Mouse (Mus musculus): ENCODE measurements around the gene Izumo1r. TPM values are rescaled to one million over a fixed set of nuclear protein-coding genes. Genes with fewer than 3 reads are reported as not detected.

The Izumo1r gene
- polyA plus RNA-seq, 1 experiment from 2014 or later: not detected

DNA sequence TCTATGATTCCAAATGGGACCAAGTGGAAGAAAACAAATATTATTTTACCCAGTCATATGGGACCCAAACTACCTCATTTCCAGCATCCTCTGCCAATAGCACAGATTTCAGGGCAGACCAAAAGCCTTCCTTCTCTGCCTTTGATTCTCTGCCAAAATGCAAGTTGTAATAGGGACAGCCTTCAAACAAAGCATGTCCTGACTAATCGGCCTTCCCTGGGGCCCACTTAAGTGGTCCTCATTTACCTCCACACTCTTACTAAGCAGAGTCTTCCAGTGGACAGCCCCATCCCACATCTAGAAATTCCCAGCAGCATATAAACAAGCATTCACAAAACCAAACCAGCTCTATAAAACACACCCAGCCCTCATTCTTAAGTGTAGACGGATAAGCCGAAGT, 6.6 kb downstream of the Izumo1r start:
- 83% methylated on average over 3 of the region's 3 CpGs for WGBS (ENCODE audit: insufficient replicate concordance)
- Histone ChIP-seq H3K27me3 (ENCODE audit: control insufficient read depth, insufficient read depth, low read length) (no peaks in the 10 kb centered on the region), H3K9ac (ENCODE audit: low read depth, low read length) (no peak overlapping the region), H3K4me1 (ENCODE audit: control insufficient read depth, insufficient read depth, low read length) (no peaks in the 10 kb centered on the region), H3K9me3 (replicated peaks; ENCODE audit: control insufficient read depth, low read length) (no peaks in the 10 kb centered on the region), H3K36me3 (ENCODE audit: control insufficient read depth, insufficient read depth, low read length) (no peaks in the 10 kb centered on the region), H3K4me3 (ENCODE audit: low read depth, low read length) (no peak overlapping the region), H3K4me2 (no peak overlapping the region), H3K27ac (ENCODE audit: low read depth, low read length) (no peak overlapping the region)
- no peak for ATAC-seq (replicated peaks; ENCODE audit: insufficient number of reproducible peaks, low FRiP score, low TSS enrichment)

DNA sequence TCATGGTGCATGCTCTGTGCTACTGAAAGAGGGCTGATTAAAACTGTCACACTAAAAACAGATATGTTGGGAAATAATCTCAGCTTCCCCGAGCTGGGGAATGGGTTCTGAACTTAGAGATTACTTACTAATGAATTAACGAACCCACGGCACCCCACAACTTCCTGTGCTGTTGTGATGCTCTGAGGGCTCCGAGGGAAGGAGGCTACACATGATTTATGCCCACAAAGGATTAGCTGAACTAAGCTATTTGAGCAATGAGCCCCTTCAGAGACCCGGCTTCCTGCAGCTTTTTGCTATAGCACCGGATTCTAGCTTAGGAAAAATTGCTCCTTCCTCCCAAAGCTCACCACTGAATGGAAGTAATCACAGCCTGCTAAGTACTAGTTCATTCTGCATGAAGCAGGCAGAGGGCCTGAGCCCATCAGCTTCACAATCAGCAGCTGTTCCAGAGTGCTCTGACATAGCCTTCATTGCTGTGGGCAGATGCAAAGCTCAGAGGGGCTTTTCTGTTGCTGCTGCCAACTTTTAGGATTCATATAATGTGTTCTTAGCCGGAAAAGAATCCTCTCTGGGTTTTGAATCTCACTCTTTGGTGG, 8.4 kb downstream of the Izumo1r start:
- Histone ChIP-seq H3K4me3 (ENCODE audit: low read depth, low read length) (no peak overlapping the region), H3K36me3 (ENCODE audit: control insufficient read depth, insufficient read depth, low read length) (no peaks in the 10 kb centered on the region), H3K4me2 (no peak overlapping the region), H3K9ac (ENCODE audit: low read depth, low read length) (no peak overlapping the region), H3K27me3 (ENCODE audit: control insufficient read depth, insufficient read depth, low read length) (no peaks in the 10 kb centered on the region), H3K27ac (ENCODE audit: low read depth, low read length) (no peak overlapping the region), H3K4me1 (ENCODE audit: control insufficient read depth, insufficient read depth, low read length) (no peaks in the 10 kb centered on the region), H3K9me3 (replicated peaks; ENCODE audit: control insufficient read depth, low read length) (no peaks in the 10 kb centered on the region)
- no peak for ATAC-seq (replicated peaks; ENCODE audit: insufficient number of reproducible peaks, low FRiP score, low TSS enrichment)
- 81% methylated on average over 7 of the region's 7 CpGs for WGBS (ENCODE audit: insufficient replicate concordance)

- H3K4me3 ChIP-seq (ENCODE audit: low read depth, low read length): no peak overlapping the region
- H3K27me3 ChIP-seq (ENCODE audit: control insufficient read depth, insufficient read depth, low read length): no peaks in the 10 kb centered on the region
- H3K36me3 ChIP-seq (ENCODE audit: control insufficient read depth, insufficient read depth, low read length): no peaks in the 10 kb centered on the region
- no peak overlapping the region for H3K4me2 ChIP-seq
- no peaks in the 10 kb centered on the region for H3K4me1 ChIP-seq (ENCODE audit: control insufficient read depth, insufficient read depth, low read length)
- no peaks in the 10 kb centered on the region for H3K9me3 ChIP-seq (replicated peaks; ENCODE audit: control insufficient read depth, low read length)
- no peak overlapping the region for H3K9ac ChIP-seq (ENCODE audit: low read depth, low read length)
- no peak overlapping the region for H3K27ac ChIP-seq (ENCODE audit: low read depth, low read length)
- 75% methylated on average over 3 of the region's 3 CpGs for WGBS (ENCODE audit: insufficient replicate concordance)
- no peak for ATAC-seq (replicated peaks; ENCODE audit: insufficient number of reproducible peaks, low FRiP score, low TSS enrichment)
Measured at GRCm38 (mm10) chr9:14894628-14895027, 9.1 kb downstream of the Izumo1r start.

GRCm38 (mm10) chr9:14893388-14893787, 10.4 kb downstream of the Izumo1r start:
- no peak overlapping the region for H3K27ac ChIP-seq (ENCODE audit: low read depth, low read length)
- H3K9me3 ChIP-seq (replicated peaks; ENCODE audit: control insufficient read depth, low read length): no peaks in the 10 kb centered on the region
- no peak overlapping the region for H3K9ac ChIP-seq (ENCODE audit: low read depth, low read length)
- no peaks in the 10 kb centered on the region for H3K4me1 ChIP-seq (ENCODE audit: control insufficient read depth, insufficient read depth, low read length)
- no peak for ATAC-seq (replicated peaks; ENCODE audit: insufficient number of reproducible peaks, low FRiP score, low TSS enrichment)
- H3K36me3 ChIP-seq (ENCODE audit: control insufficient read depth, insufficient read depth, low read length): no peaks in the 10 kb centered on the region
- H3K4me2 ChIP-seq: no peak overlapping the region
- H3K27me3 ChIP-seq (ENCODE audit: control insufficient read depth, insufficient read depth, low read length): no peaks in the 10 kb centered on the region
- H3K4me3 ChIP-seq (ENCODE audit: low read depth, low read length): no peak overlapping the region
- WGBS (ENCODE audit: insufficient replicate concordance): 77% methylated on average over 9 of the region's 9 CpGs

GRCm38 (mm10) chr9:14891891-14892290, 11.9 kb downstream of the Izumo1r start:
- Histone ChIP-seq H3K4me2 (no peak overlapping the region), H3K9me3 (replicated peaks; ENCODE audit: control insufficient read depth, low read length) (no peaks in the 10 kb centered on the region), H3K27ac (ENCODE audit: low read depth, low read length) (no peak overlapping the region), H3K4me1 (ENCODE audit: control insufficient read depth, insufficient read depth, low read length) (no peaks in the 10 kb centered on the region), H3K4me3 (ENCODE audit: low read depth, low read length) (no peak overlapping the region), H3K36me3 (ENCODE audit: control insufficient read depth, insufficient read depth, low read length) (no peaks in the 10 kb centered on the region), H3K9ac (ENCODE audit: low read depth, low read length) (no peak overlapping the region), H3K27me3 (ENCODE audit: control insufficient read depth, insufficient read depth, low read length) (no peaks in the 10 kb centered on the region)
- 80% methylated on average over 5 of the region's 5 CpGs for WGBS (ENCODE audit: insufficient replicate concordance)
- no peak for ATAC-seq (replicated peaks; ENCODE audit: insufficient number of reproducible peaks, low FRiP score, low TSS enrichment)

DNA sequence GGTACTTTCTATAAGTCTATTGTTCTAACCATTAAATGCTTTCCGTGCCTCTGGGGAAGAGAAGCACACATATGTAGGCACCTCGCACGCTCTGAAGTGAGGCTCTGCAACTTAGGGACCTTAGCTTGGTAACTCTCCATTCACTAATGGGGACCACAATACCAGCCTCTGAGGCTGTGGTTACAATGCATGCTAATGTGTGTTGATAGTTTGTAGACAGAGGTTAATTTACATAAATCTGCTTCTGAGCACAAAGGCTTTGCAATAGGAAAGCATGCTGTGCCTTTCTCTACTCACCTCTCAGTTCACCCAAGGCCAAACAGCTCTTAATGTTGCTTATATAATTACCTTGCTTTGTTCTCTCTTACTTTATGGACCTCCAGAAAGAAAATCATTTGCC, 13.1 kb downstream of the Izumo1r start:
- no peaks in the 10 kb centered on the region for H3K27me3 ChIP-seq (ENCODE audit: control insufficient read depth, insufficient read depth, low read length)
- H3K9ac ChIP-seq (ENCODE audit: low read depth, low read length): no peak overlapping the region
- no peaks in the 10 kb centered on the region for H3K36me3 ChIP-seq (ENCODE audit: control insufficient read depth, insufficient read depth, low read length)
- no peaks in the 10 kb centered on the region for H3K9me3 ChIP-seq (replicated peaks; ENCODE audit: control insufficient read depth, low read length)
- no peak for ATAC-seq (replicated peaks; ENCODE audit: insufficient number of reproducible peaks, low FRiP score, low TSS enrichment)
- no peaks in the 10 kb centered on the region for H3K4me1 ChIP-seq (ENCODE audit: control insufficient read depth, insufficient read depth, low read length)
- H3K4me2 ChIP-seq: no peak overlapping the region
- WGBS (ENCODE audit: insufficient replicate concordance): 78% methylated on average over 3 of the region's 3 CpGs
- no peak overlapping the region for H3K27ac ChIP-seq (ENCODE audit: low read depth, low read length)
- no peak overlapping the region for H3K4me3 ChIP-seq (ENCODE audit: low read depth, low read length)

- Histone ChIP-seq H3K9me3 (replicated peaks; ENCODE audit: control insufficient read depth, low read length) (no peaks in the 10 kb centered on the region), H3K4me3 (ENCODE audit: low read depth, low read length) (no peak overlapping the region), H3K36me3 (ENCODE audit: control insufficient read depth, insufficient read depth, low read length) (no peaks in the 10 kb centered on the region), H3K4me2 (no peak overlapping the region), H3K4me1 (ENCODE audit: control insufficient read depth, insufficient read depth, low read length) (no peaks in the 10 kb centered on the region), H3K27me3 (ENCODE audit: control insufficient read depth, insufficient read depth, low read length) (no peaks in the 10 kb centered on the region), H3K9ac (ENCODE audit: low read depth, low read length) (no peak overlapping the region), H3K27ac (ENCODE audit: low read depth, low read length) (no peak overlapping the region)
- WGBS (ENCODE audit: insufficient replicate concordance): 72% methylated on average over 6 of the region's 6 CpGs
- ATAC-seq (replicated peaks; ENCODE audit: insufficient number of reproducible peaks, low FRiP score, low TSS enrichment): no peak
Measured at GRCm38 (mm10) chr9:14888671-14889070, 15.1 kb downstream of the Izumo1r start.

GRCm38 (mm10) chr9:14887787-14888382, 15.9 kb downstream of the Izumo1r start:
- H3K27me3 ChIP-seq (ENCODE audit: control insufficient read depth, insufficient read depth, low read length): no peaks in the 10 kb centered on the region
- H3K9me3 ChIP-seq (replicated peaks; ENCODE audit: control insufficient read depth, low read length): no peaks in the 10 kb centered on the region
- H3K4me2 ChIP-seq: no peak overlapping the region
- H3K9ac ChIP-seq (ENCODE audit: low read depth, low read length): no peak overlapping the region
- no peak overlapping the region for H3K27ac ChIP-seq (ENCODE audit: low read depth, low read length)
- no peak overlapping the region for H3K4me3 ChIP-seq (ENCODE audit: low read depth, low read length)
- H3K4me1 ChIP-seq (ENCODE audit: control insufficient read depth, insufficient read depth, low read length): no peaks in the 10 kb centered on the region
- 75% methylated on average over 6 of the region's 6 CpGs for WGBS (ENCODE audit: insufficient replicate concordance)
- ATAC-seq (replicated peaks; ENCODE audit: insufficient number of reproducible peaks, low FRiP score, low TSS enrichment): peak; percentile 52; the same call in 1 of the 2 replicates
- H3K36me3 ChIP-seq (ENCODE audit: control insufficient read depth, insufficient read depth, low read length): no peaks in the 10 kb centered on the region

- WGBS (ENCODE audit: insufficient replicate concordance): 57% methylated on average over 1 of the region's 1 CpGs
- H3K27ac ChIP-seq (ENCODE audit: low read depth, low read length): no peak overlapping the region
- no peak overlapping the region for H3K9ac ChIP-seq (ENCODE audit: low read depth, low read length)
- no peak overlapping the region for H3K4me2 ChIP-seq
- no peak overlapping the region for H3K4me3 ChIP-seq (ENCODE audit: low read depth, low read length)
- no peaks in the 10 kb centered on the region for H3K4me1 ChIP-seq (ENCODE audit: control insufficient read depth, insufficient read depth, low read length)
- no peaks in the 10 kb centered on the region for H3K9me3 ChIP-seq (replicated peaks; ENCODE audit: control insufficient read depth, low read length)
- no peaks in the 10 kb centered on the region for H3K27me3 ChIP-seq (ENCODE audit: control insufficient read depth, insufficient read depth, low read length)
- ATAC-seq (replicated peaks; ENCODE audit: insufficient number of reproducible peaks, low FRiP score, low TSS enrichment): no peak
- H3K36me3 ChIP-seq (ENCODE audit: control insufficient read depth, insufficient read depth, low read length): no peaks in the 10 kb centered on the region
Measured at GRCm38 (mm10) chr9:14885954-14886353, 17.8 kb downstream of the Izumo1r start.
